Mouse (Mus musculus) Patski (cell line): Measurements from ENCODE around the gene 4930539E08Rik. TPM values are rescaled to one million over a fixed set of nuclear protein-coding genes. Genes with fewer than 3 reads are reported as not detected.

ENCODE experiments used
- ATAC-seq: fragments of 100-300 bp; one replicate; pipeline ENCODE4 v1.8.0; 2021
- CTCF ChIA-PET: fragments of 350-600 bp; sonication (Branson Sonifier 250); formaldehyde crosslinking; loops from one replicate; lab custom pipeline; 2022; ENCODE audit warnings: inconsistent platforms; lab: Charles Lee
- POLR2A ChIA-PET: fragments of 350-600 bp; sonication (Branson Sonifier 250); formaldehyde crosslinking; loops from one replicate; lab custom pipeline; 2022; ENCODE audit warnings: antibody characterized with exemption, inconsistent platforms; lab: Charles Lee
- DNase-seq: peaks from one replicate; pipeline ENCODE4 v3.0.0-alpha.2; 2011; ENCODE audit warnings: low read depth, low spot score
- H3K27me3 ChIP-seq: fragments of 371-371 bp; one replicate; pipeline ENCODE4 v1.5.1; 2021
- CTCF ChIP-seq: fragments of 100-300 bp; IDR thresholded peaks from one replicate; pipeline ENCODE4 v1.5.1; 2021
- in situ Hi-C: fragments of 300-500 bp; cut with MboI; formaldehyde crosslinking; loops from 3 replicates; pipeline ENCODE4 v1.11.1; 2018; ENCODE audit warnings: low pct_unique_long_range_greater_than_20kb, mixed read lengths
- polyA plus RNA-seq: library from polyadenylated mRNA; unstranded; gene quantifications from one replicate; pipeline ENCODE4 v1.2.3, GENCODE M21; 2021

The 4930539E08Rik gene
- polyA plus RNA-seq, 1 experiment from 2014 or later: 0.05 TPM

- ATAC-seq: peak; percentile 58
- CTCF ChIA-PET: interaction anchor here (1.2 to 1.6 kb wide), 3 partner anchors 58 to 85 kb away, joined by 3 to 5 read pairs (median 4); no protein-coding TSS in a partner anchor
- peak; percentile 45 for TF ChIP-seq CTCF
- in situ Hi-C loops: no loop called here
- peak; percentile 66 for DNase-seq
- POLR2A ChIA-PET: no interaction called here
- no peaks in the 10 kb centered on the region for H3K27me3 ChIP-seq
These were observed 15.4 kb upstream of the 4930539E08Rik start for GRCm38 (mm10) chr17:28930392-28931074.

- ChIA-PET CTCF (interaction anchor here (1.6 kb wide), 1 partner anchor 74 kb away, joined by 5 read pairs; no protein-coding TSS in a partner anchor), POLR2A (no interaction called here)
- TF ChIP-seq CTCF: no peak
- no peaks in the 10 kb centered on the region for H3K27me3 ChIP-seq
- DNase-seq (no peak), ATAC-seq (no peak)
- in situ Hi-C loops: no loop called here
These were observed 14.2 kb upstream of the 4930539E08Rik start for GRCm38 (mm10) chr17:28929369-28929768.

- in situ Hi-C loops: no loop called here
- ChIA-PET POLR2A (no interaction called here), CTCF (interaction anchor here (1.1 to 2.8 kb wide), 5 partner anchors 13 to 319 kb away, joined by 3 to 9 read pairs (median 3); partner anchors contain the start of gene 4930539E08Rik)
- no peak for DNase-seq
- no peak for TF ChIP-seq CTCF
- ATAC-seq: no peak
- no peaks in the 10 kb centered on the region for H3K27me3 ChIP-seq
These were observed 12.9 kb upstream of the 4930539E08Rik start for GRCm38 (mm10) chr17:28928004-28928403.

GRCm38 (mm10) chr17:28926866-28927635 lies 11.9 kb upstream of the 4930539E08Rik start:
- POLR2A ChIA-PET: no interaction called here
- in situ Hi-C loops: no loop called here
- ATAC-seq (no peak), DNase-seq (no peak)
- CTCF ChIA-PET: interaction anchor here (0.7 to 2.8 kb wide), 17 partner anchors 8 to 320 kb away, joined by 3 to 11 read pairs (median 3); partner anchors contain the start of genes 4930539E08Rik and Kctd20
- no peaks in the 10 kb centered on the region for H3K27me3 ChIP-seq
- peak; percentile 95 for TF ChIP-seq CTCF

GRCm38 (mm10) chr17:28926380-28926779 lies 11.3 kb upstream of the 4930539E08Rik start:
- DNase-seq (no peak), ATAC-seq (no peak)
- POLR2A ChIA-PET: no interaction called here
- TF ChIP-seq CTCF: peak; percentile 93
- CTCF ChIA-PET: interaction anchor here (0.7 to 2.8 kb wide), 17 partner anchors 9 to 320 kb away, joined by 3 to 11 read pairs (median 3); partner anchors contain the start of genes 4930539E08Rik and Kctd20
- in situ Hi-C loops: no loop called here
- H3K27me3 ChIP-seq: peaks cover 2% of the 10 kb centered on the region

GRCm38 (mm10) chr17:28924957-28925595 lies 10.0 kb upstream of the 4930539E08Rik start:
- POLR2A ChIA-PET: no interaction called here
- CTCF ChIA-PET: interaction anchor here (0.9 to 2.8 kb wide), 8 partner anchors 10 to 302 kb away, joined by 3 to 11 read pairs (median 4); partner anchors contain the start of genes 4930539E08Rik and Srpk1
- TF ChIP-seq CTCF: no peak
- peaks cover 5% of the 10 kb centered on the region for H3K27me3 ChIP-seq
- no peak for DNase-seq
- in situ Hi-C loops: no loop called here
- no peak for ATAC-seq

- no peak for TF ChIP-seq CTCF
- no peak for DNase-seq
- H3K27me3 ChIP-seq: peaks cover 5% of the 10 kb centered on the region
- CTCF ChIA-PET: no interaction called here
- POLR2A ChIA-PET: no interaction called here
- in situ Hi-C loops: no loop called here
- no peak for ATAC-seq
These were observed 7.0 kb upstream of the 4930539E08Rik start for GRCm38 (mm10) chr17:28922096-28922495.

GRCm38 (mm10) chr17:28921086-28921485 lies 6.0 kb upstream of the 4930539E08Rik start:
- ChIA-PET CTCF (no interaction called here), POLR2A (no interaction called here)
- peaks cover 5% of the 10 kb centered on the region for H3K27me3 ChIP-seq
- TF ChIP-seq CTCF: no peak
- ATAC-seq (no peak), DNase-seq (no peak)
- in situ Hi-C loops: no loop called here

- POLR2A ChIA-PET: no interaction called here
- H3K27me3 ChIP-seq: peaks cover 4% of the 10 kb centered on the region
- in situ Hi-C loops: loop anchor here (10.0 kb wide), 1 partner anchor 242 kb away; no protein-coding TSS in a partner anchor
- no peak for ATAC-seq
- CTCF ChIA-PET: no interaction called here
- DNase-seq: no peak
- no peak for TF ChIP-seq CTCF
These were observed 1.4 kb upstream of the 4930539E08Rik start for GRCm38 (mm10) chr17:28916520-28916919.

- ATAC-seq (no peak), DNase-seq (no peak)
- in situ Hi-C loops: loop anchor here (10.0 kb wide), 1 partner anchor 239 kb away; no protein-coding TSS in a partner anchor
- ChIA-PET POLR2A (interaction anchor here (0.6 kb wide), 1 partner anchor 216 kb away, joined by 3 read pairs; no protein-coding TSS in a partner anchor), CTCF (interaction anchor here (2.7 kb wide), 1 partner anchor 13 kb away, joined by 9 read pairs; no protein-coding TSS in a partner anchor)
- no peaks in the 10 kb centered on the region for H3K27me3 ChIP-seq
- TF ChIP-seq CTCF: no peak
These were observed 1.2 kb downstream of the 4930539E08Rik start for GRCm38 (mm10) chr17:28913940-28914339.
